Mouse (Mus musculus): ENCODE results near the gene Lpar4.

Lpar4 gene

GRCm38 (mm10) chrX:106920175-106920827 is at the start of gene Lpar4:
Gene Lpar4 (plus strand): TSS chrX:106920625.
- DNase-seq (ENCODE audit: low read depth, low spot score) = peak; percentile 74

GRCm38 (mm10) chrX:106871426-106871825 is 49.0 kb upstream of the Lpar4 start:
- DNase-seq (ENCODE audit: low read depth, low spot score) = no peak

- peak; percentile 12 for DNase-seq (ENCODE audit: low read depth, low spot score)
Measured at GRCm38 (mm10) chrX:106871894-106872293, 48.5 kb upstream of the Lpar4 start.

- no peak for DNase-seq (ENCODE audit: low read depth, low spot score)
Measured at GRCm38 (mm10) chrX:106872315-106872714, 48.1 kb upstream of the Lpar4 start.

GRCm38 (mm10) chrX:106897707-106898275 is 22.6 kb upstream of the Lpar4 start:
- peak; percentile 55 for DNase-seq (ENCODE audit: low read depth, low spot score)

- DNase-seq (ENCODE audit: low read depth, low spot score) = no peak
Measured at GRCm38 (mm10) chrX:106920828-106921619, 599 bp downstream of the Lpar4 start.

- no peak for DNase-seq (ENCODE audit: low read depth, low spot score)
Measured at GRCm38 (mm10) chrX:106924572-106924971, 4.1 kb downstream of the Lpar4 start.

- DNase-seq (ENCODE audit: low read depth, low spot score) = no peak
Measured at GRCm38 (mm10) chrX:106939326-106939725, 18.9 kb downstream of the Lpar4 start.

GRCm38 (mm10) chrX:106950558-106950957 is 30.1 kb downstream of the Lpar4 start:
- DNase-seq (ENCODE audit: low read depth, low spot score) = no peak

- no peak for DNase-seq (ENCODE audit: low read depth, low spot score)
Measured at GRCm38 (mm10) chrX:106951016-106951415, 30.6 kb downstream of the Lpar4 start.

- no peak for DNase-seq (ENCODE audit: low read depth, low spot score)
Measured at GRCm38 (mm10) chrX:106953840-106954239, 33.4 kb downstream of the Lpar4 start.

GRCm38 (mm10) chrX:106962233-106962632 is 41.8 kb downstream of the Lpar4 start:
- DNase-seq (ENCODE audit: low read depth, low spot score) = no peak

- no peak for DNase-seq (ENCODE audit: low read depth, low spot score)
Measured at GRCm38 (mm10) chrX:106964326-106964725, 43.9 kb downstream of the Lpar4 start.
